Mouse (Mus musculus): ENCODE results near the gene Cyp2d26.
"Not testable (repeated sequence)": the region's sequence is repeated elsewhere in the genome, so short reads cannot be mapped to it uniquely, and the experiment has no call there.

The Cyp2d26 gene

GRCm38 (mm10) chr15:82794277-82794676 lies at the start of gene Cyp2d26:
Gene Cyp2d26, minus strand, starts transcription at chr15:82794294.
- peak; percentile 87 for DNase-seq

GRCm38 (mm10) chr15:82839146-82839545 lies 45.1 kb upstream of the Cyp2d26 start:
- DNase-seq, result no peak

GRCm38 (mm10) chr15:82829917-82830316 lies 35.8 kb upstream of the Cyp2d26 start:
- no peak for DNase-seq

GRCm38 (mm10) chr15:82825866-82826265 lies 31.8 kb upstream of the Cyp2d26 start:
- DNase-seq, result no peak

- DNase-seq, result no peak
These were observed 28.3 kb upstream of the Cyp2d26 start for GRCm38 (mm10) chr15:82822347-82822746.

- no peak for DNase-seq
These were observed 27.6 kb upstream of the Cyp2d26 start for GRCm38 (mm10) chr15:82821657-82822056.

- no peak for DNase-seq
These were observed 21.2 kb upstream of the Cyp2d26 start for GRCm38 (mm10) chr15:82815296-82815695.

GRCm38 (mm10) chr15:82814806-82815205 lies 20.7 kb upstream of the Cyp2d26 start:
- DNase-seq, result peak; percentile 52

- DNase-seq, result no peak
These were observed 20.2 kb upstream of the Cyp2d26 start for GRCm38 (mm10) chr15:82814321-82814720.

- no peak for DNase-seq
These were observed 16.5 kb upstream of the Cyp2d26 start for GRCm38 (mm10) chr15:82810556-82810955.

- no peak for DNase-seq
These were observed 15.4 kb upstream of the Cyp2d26 start for GRCm38 (mm10) chr15:82809511-82809910.

GRCm38 (mm10) chr15:82806969-82807763 lies 13.1 kb upstream of the Cyp2d26 start:
- no peak for DNase-seq

GRCm38 (mm10) chr15:82804708-82805639 lies 10.9 kb upstream of the Cyp2d26 start:
- peak; percentile 49 for DNase-seq

- DNase-seq, result no peak
These were observed 1.9 kb upstream of the Cyp2d26 start for GRCm38 (mm10) chr15:82795936-82796440.

GRCm38 (mm10) chr15:82793868-82794267 lies 226 bp downstream of the Cyp2d26 start:
- DNase-seq, result no peak

GRCm38 (mm10) chr15:82793454-82793853 lies 640 bp downstream of the Cyp2d26 start:
- no peak for DNase-seq

- no peak for DNase-seq
These were observed 1.5 kb downstream of the Cyp2d26 start for GRCm38 (mm10) chr15:82792566-82792965.

GRCm38 (mm10) chr15:82784581-82784980 lies 9.5 kb downstream of the Cyp2d26 start:
- no peak for DNase-seq

- no peak for DNase-seq
These were observed 10.3 kb downstream of the Cyp2d26 start for GRCm38 (mm10) chr15:82783800-82784199.

- DNase-seq, result not testable (repeated sequence)
These were observed 16.2 kb downstream of the Cyp2d26 start for GRCm38 (mm10) chr15:82777856-82778255.

GRCm38 (mm10) chr15:82765943-82766342 lies 28.2 kb downstream of the Cyp2d26 start:
- DNase-seq, result no peak

- DNase-seq, result no peak
These were observed 29.2 kb downstream of the Cyp2d26 start for GRCm38 (mm10) chr15:82764881-82765280.

- no peak for DNase-seq
These were observed 30.3 kb downstream of the Cyp2d26 start, which contains the start of gene Cyp2d40 for GRCm38 (mm10) chr15:82763631-82764420. Gene Cyp2d40, minus strand, starts transcription at chr15:82764183.
